Mouse (Mus musculus) testis, postnatal 10 days (tissue): ENCODE measurements at regions not wholly inside any gene's neighbourhood (a gene's known extent, or its start where the extent isn't known, plus 50 kb on each side); places are given as distances from the start of the nearest gene placed in this dataset.

Experiments used
- DNase-seq: peaks from one replicate; pipeline ENCODE4 v3.0.0; 2021; ENCODE audit warnings: low spot score

DNA sequence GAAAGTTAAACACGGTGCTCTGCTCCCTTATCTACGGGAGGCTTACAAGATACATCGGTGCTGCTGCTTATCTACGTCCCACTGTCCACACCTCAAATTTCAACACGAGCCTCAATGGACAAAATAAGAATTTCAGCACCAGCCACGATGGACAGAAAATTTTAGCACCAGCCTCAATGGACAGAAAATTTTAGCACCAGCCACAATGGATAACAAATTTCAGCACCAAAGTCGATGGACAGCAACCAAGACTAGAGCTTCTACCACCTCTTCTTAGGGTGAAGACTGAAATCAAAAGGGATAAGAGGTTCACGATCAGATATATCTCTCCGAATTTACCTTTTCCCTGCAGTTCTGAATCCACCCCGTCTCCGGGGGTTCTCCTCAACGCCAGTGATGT, 387.7 kb upstream of the Brinp3 start:
- peak; percentile 37 for DNase-seq
